Mouse (Mus musculus): ENCODE measurements around the gene Tbp.

DNA sequence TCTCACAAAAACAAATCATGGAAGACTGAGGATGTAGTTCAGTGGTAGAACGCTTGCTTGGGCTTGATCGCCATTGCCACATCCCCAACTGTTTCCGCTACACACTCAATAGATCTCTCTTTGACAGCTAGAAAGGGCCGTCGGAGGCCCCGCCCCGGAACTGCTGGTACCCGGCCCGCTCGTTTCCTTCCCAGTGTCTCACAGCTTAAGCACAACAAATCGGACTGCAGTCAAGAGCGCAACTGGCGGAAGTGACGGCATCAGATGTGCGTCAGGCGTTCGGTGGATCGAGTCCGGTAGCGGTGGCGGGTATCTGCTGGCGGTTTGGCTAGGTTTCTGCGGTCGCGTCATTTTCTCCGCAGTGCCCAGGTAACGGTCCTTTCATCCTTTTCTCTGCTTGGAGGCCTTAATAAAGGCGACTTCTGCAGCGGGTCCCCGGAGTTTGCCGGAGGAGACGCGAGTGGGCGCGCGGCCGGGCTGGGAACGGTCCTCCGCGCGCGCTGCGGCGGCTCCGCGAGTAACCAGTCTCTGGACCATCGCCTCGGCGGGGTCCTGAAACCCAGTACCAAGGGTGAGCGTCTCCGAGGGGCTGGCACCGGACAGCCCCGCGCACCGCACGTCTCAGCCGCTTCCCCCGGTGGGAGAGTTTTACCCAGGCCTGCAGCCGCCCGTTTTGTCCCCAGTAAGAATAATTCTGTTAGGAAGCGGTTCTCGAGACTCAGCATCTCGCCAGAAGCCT, at the start of gene Tbp, which contains the start of gene Psmb1:
- TF ChIP-seq CTCF (IDR thresholded peaks at IDR 0.05; ENCODE audit: low read depth) (no peak), EP300 (optimal IDR thresholded peaks at IDR 0.05) (peak; percentile 40)

Data from stomach, postnatal 0 days (tissue).